Mouse (Mus musculus): ENCODE data around the gene Jmy.

DNA sequence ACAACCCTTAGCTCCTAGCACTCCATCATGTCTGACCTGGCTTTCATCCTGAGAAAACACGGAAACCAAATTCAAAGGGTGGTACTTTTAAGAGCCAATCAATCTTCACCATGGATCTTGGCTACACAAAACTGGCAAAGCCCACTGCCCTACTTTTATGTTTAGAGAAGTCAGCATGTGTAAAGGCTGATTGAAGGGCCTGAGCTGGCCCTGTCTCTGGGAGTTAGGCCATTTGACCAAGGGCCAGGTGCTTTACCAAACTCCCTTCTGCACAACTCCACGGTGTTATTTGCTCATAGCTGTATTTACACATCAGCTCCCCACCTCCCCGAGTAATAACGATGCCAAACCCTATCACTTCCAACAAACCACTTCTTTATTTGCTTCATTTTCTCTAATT is 39.7 kb upstream of the Jmy start:
- TF ChIP-seq GATA1 (IDR thresholded peaks at IDR 0.05; ENCODE audit: borderline replicate concordance, low read length), result no peak
- TF ChIP-seq FLI1 (IDR thresholded peaks at IDR 0.05; ENCODE audit: low read length), result no peak

Data from megakaryocyte, embryonic 14.5 days (primary cell).